Mouse (Mus musculus) myocyte (in vitro differentiated cells): ENCODE data around the gene Arhgap10. TPM values are rescaled to one million over a fixed set of nuclear protein-coding genes. Genes with fewer than 3 reads are reported as not detected.

Experiments used
- H3K27me3 ChIP-seq: one replicate; pipeline ENCODE4 v1.6.1; 2011; ENCODE audit not compliant: control insufficient read depth, insufficient read depth, insufficient read length
- H3K36me3 ChIP-seq: one replicate; pipeline ENCODE4 v1.6.1; 2011; ENCODE audit not compliant: control insufficient read depth, insufficient read depth
- H3K4me2 ChIP-seq: one replicate; pipeline ENCODE4 v1.6.1; 2011; ENCODE audit warnings: low read depth, control low read depth
- H3K4me3 ChIP-seq: one replicate; pipeline ENCODE4 v1.5.1; 2011; ENCODE audit warnings: mild to moderate bottlenecking, control low read depth, moderate library complexity
- H3K79me2 ChIP-seq: one replicate; pipeline ENCODE4 v1.6.1; 2011; ENCODE audit not compliant: control insufficient read depth, insufficient read depth
- H3ac ChIP-seq: one replicate; pipeline ENCODE4 v1.6.1; 2011; ENCODE audit not compliant: control insufficient read depth, insufficient read length
- CEBPB ChIP-seq: IDR thresholded peaks from 2 replicates; pipeline ENCODE4 v1.6.1; 2011; ENCODE audit warnings: mild to moderate bottlenecking, moderate library complexity; ENCODE audit not compliant: poor library complexity, insufficient read depth, severe bottlenecking
- E2F4 ChIP-seq: IDR thresholded peaks from one replicate; pipeline ENCODE4 v1.6.1; 2011; ENCODE audit warnings: mild to moderate bottlenecking, control low read depth, moderate library complexity; ENCODE audit not compliant: insufficient read depth
- MAX ChIP-seq: IDR thresholded peaks from one replicate; pipeline ENCODE4 v1.6.1; 2011; ENCODE audit warnings: low read depth, mild to moderate bottlenecking, control low read depth
- MYOD1 ChIP-seq, 3 experiments: IDR thresholded peaks; one replicate each; pipeline ENCODE4 v1.6.1; 2011; ENCODE audit warnings: control low read depth in 2 of 3, low read depth in 2 of 3, mild to moderate bottlenecking in 2 of 3, moderate library complexity in 1 of 3; ENCODE audit not compliant: insufficient read length in 2 of 3, control insufficient read depth in 1 of 3
- MYOG ChIP-seq, 3 experiments: IDR thresholded peaks; one replicate each; pipeline ENCODE4 v1.6.1; 2011; ENCODE audit warnings: control low read depth in 2 of 3, low read depth in 2 of 3, mild to moderate bottlenecking in 2 of 3; ENCODE audit not compliant: insufficient read length in 2 of 3, control insufficient read depth in 1 of 3, insufficient read depth in 1 of 3
- POLR2A ChIP-seq: IDR thresholded peaks from one replicate; pipeline ENCODE4 v1.6.1; 2011; ENCODE audit warnings: low read depth, mild to moderate bottlenecking, control low read depth, moderate library complexity; ENCODE audit not compliant: insufficient read length
- POLR2AphosphoS2 ChIP-seq: IDR thresholded peaks from one replicate; pipeline ENCODE4 v1.6.1; 2011; ENCODE audit warnings: low read depth, control low read depth; ENCODE audit not compliant: insufficient read length
- REST ChIP-seq: IDR thresholded peaks from one replicate; pipeline ENCODE4 v1.6.1; 2011; ENCODE audit warnings: mild to moderate bottlenecking, control low read depth, moderate library complexity; ENCODE audit not compliant: insufficient read depth, insufficient read length
- SRF ChIP-seq: IDR thresholded peaks from one replicate; pipeline ENCODE4 v1.6.1; 2011; ENCODE audit warnings: low read depth; ENCODE audit not compliant: control insufficient read depth, insufficient read length
- TCF12 ChIP-seq: IDR thresholded peaks from one replicate; pipeline ENCODE4 v1.6.1; 2011; ENCODE audit warnings: mild to moderate bottlenecking, control low read depth; ENCODE audit not compliant: poor library complexity, insufficient read depth, severe bottlenecking
- TCF3 ChIP-seq: IDR thresholded peaks from one replicate; pipeline ENCODE4 v1.6.1; 2011; ENCODE audit warnings: low read depth, control low read depth; ENCODE audit not compliant: insufficient read length
- USF1 ChIP-seq: IDR thresholded peaks from one replicate; pipeline ENCODE4 v1.6.1; 2011; ENCODE audit warnings: low read depth, mild to moderate bottlenecking, control low read depth, moderate library complexity
- polyA plus RNA-seq: library from polyadenylated mRNA; unstranded; fragments of >200 nt; fragmentation: generic; extraction: Trizol; gene quantifications from one replicate; pipeline ENCODE4 v1.2.1, GENCODE M21; 2012; ENCODE audit warnings: missing spikeins

Gene Arhgap10
- polyA plus RNA-seq, 1 experiment: 18.1 TPM

GRCm38 (mm10) chr8:77232411-77232810 is 285.3 kb downstream of the Arhgap10 start:
- Histone ChIP-seq H3ac (no peak overlapping the region), H3K4me2 (no peak overlapping the region), H3K36me3 (no peaks in the 10 kb centered on the region), H3K4me3 (no peak overlapping the region), H3K27me3 (no peaks in the 10 kb centered on the region), H3K79me2 (no peaks in the 10 kb centered on the region)
- no peak for TF ChIP-seq TCF3
- TF ChIP-seq MAX: no peak
- no peak for TF ChIP-seq TCF12
- TF ChIP-seq CEBPB: no peak
- no peak for TF ChIP-seq SRF
- TF ChIP-seq POLR2A: no peak

GRCm38 (mm10) chr8:77231834-77232233 is 285.9 kb downstream of the Arhgap10 start:
- H3K4me3 ChIP-seq: no peak overlapping the region
- H3K4me2 ChIP-seq: no peak overlapping the region
- no peaks in the 10 kb centered on the region for H3K36me3 ChIP-seq
- H3K79me2 ChIP-seq: no peaks in the 10 kb centered on the region
- H3ac ChIP-seq: no peak overlapping the region
- no peaks in the 10 kb centered on the region for H3K27me3 ChIP-seq
- TF ChIP-seq CEBPB (no peak), USF1 (no peak), MAX (no peak), MYOD1 (IDR thresholded peaks at IDR 0.05; ENCODE audit: control insufficient read depth in 1 of 3, insufficient read length in 2 of 3, low read depth in 2 of 3) (no peak), MYOG (IDR thresholded peaks at IDR 0.05; ENCODE audit: control insufficient read depth in 1 of 3, insufficient read depth in 1 of 3, insufficient read length in 2 of 3, low read depth in 2 of 3) (no peak), POLR2AphosphoS2 (no peak), E2F4 (no peak), TCF12 (no peak), POLR2A (no peak), SRF (no peak), TCF3 (no peak), REST (no peak)

GRCm38 (mm10) chr8:77231211-77231610 is 286.5 kb downstream of the Arhgap10 start:
- Histone ChIP-seq H3K36me3 (no peaks in the 10 kb centered on the region), H3K27me3 (no peaks in the 10 kb centered on the region), H3ac (no peak overlapping the region), H3K4me3 (no peak overlapping the region), H3K4me2 (no peak overlapping the region), H3K79me2 (no peaks in the 10 kb centered on the region)
- TF ChIP-seq MAX (no peak), POLR2AphosphoS2 (no peak), REST (no peak), POLR2A (no peak)

- H3ac ChIP-seq: no peak overlapping the region
- H3K27me3 ChIP-seq: no peaks in the 10 kb centered on the region
- TF ChIP-seq REST: no peak
- no peak for TF ChIP-seq TCF12
- no peak for TF ChIP-seq POLR2A
- no peak for TF ChIP-seq MYOD1 (IDR thresholded peaks at IDR 0.05; ENCODE audit: control insufficient read depth in 1 of 3, insufficient read length in 2 of 3, low read depth in 2 of 3)
- TF ChIP-seq TCF3: no peak
- H3K4me3 ChIP-seq: no peak overlapping the region
- H3K36me3 ChIP-seq: no peaks in the 10 kb centered on the region
- no peaks in the 10 kb centered on the region for H3K79me2 ChIP-seq
- H3K4me2 ChIP-seq: no peak overlapping the region
Observed at GRCm38 (mm10) chr8:77228688-77229087, 289.1 kb downstream of the Arhgap10 start.

- Histone ChIP-seq H3K36me3 (no peaks in the 10 kb centered on the region), H3K27me3 (no peaks in the 10 kb centered on the region), H3K4me2 (no peak overlapping the region), H3K4me3 (no peak overlapping the region), H3K79me2 (no peaks in the 10 kb centered on the region), H3ac (no peak overlapping the region)
- TF ChIP-seq SRF (no peak), POLR2A (no peak), TCF3 (no peak), MYOD1 (IDR thresholded peaks at IDR 0.05; ENCODE audit: control insufficient read depth in 1 of 3, insufficient read length in 2 of 3, low read depth in 2 of 3) (no peak), CEBPB (no peak), MAX (no peak), USF1 (no peak), E2F4 (no peak), TCF12 (no peak), MYOG (IDR thresholded peaks at IDR 0.05; ENCODE audit: control insufficient read depth in 1 of 3, insufficient read depth in 1 of 3, insufficient read length in 2 of 3, low read depth in 2 of 3) (no peak), REST (no peak), POLR2AphosphoS2 (no peak)
Observed at GRCm38 (mm10) chr8:77227742-77228141, 290.0 kb downstream of the Arhgap10 start.

- Histone ChIP-seq H3K4me3 (no peak overlapping the region), H3ac (no peak overlapping the region), H3K79me2 (no peaks in the 10 kb centered on the region), H3K27me3 (no peaks in the 10 kb centered on the region), H3K36me3 (no peaks in the 10 kb centered on the region), H3K4me2 (no peak overlapping the region)
- no peak for TF ChIP-seq CEBPB
- no peak for TF ChIP-seq MYOG (IDR thresholded peaks at IDR 0.05; ENCODE audit: control insufficient read depth in 1 of 3, insufficient read depth in 1 of 3, insufficient read length in 2 of 3, low read depth in 2 of 3)
- TF ChIP-seq POLR2A: no peak
- no peak for TF ChIP-seq SRF
- TF ChIP-seq USF1: no peak
- TF ChIP-seq REST: no peak
- no peak for TF ChIP-seq POLR2AphosphoS2
- no peak for TF ChIP-seq MAX
- no peak for TF ChIP-seq E2F4
- TF ChIP-seq TCF3: no peak
- no peak for TF ChIP-seq TCF12
- TF ChIP-seq MYOD1 (IDR thresholded peaks at IDR 0.05; ENCODE audit: control insufficient read depth in 1 of 3, insufficient read length in 2 of 3, low read depth in 2 of 3): no peak
Observed at GRCm38 (mm10) chr8:77223123-77223522, 294.6 kb downstream of the Arhgap10 start.
